Mouse (Mus musculus) left cerebral cortex, postnatal 25 days (tissue): ENCODE measurements around the gene Zbtb20. TPM values are rescaled to one million over a fixed set of nuclear protein-coding genes. Genes with fewer than 3 reads are reported as not detected.

Experiments
- DNase-seq, 2 experiments: peaks; one replicate each; pipeline ENCODE4 v3.0.0; 2022; ENCODE audit warnings: low spot score in 2 of 2, mixed read lengths in 1 of 2
- intact Hi-C: fragments of 180-260 bp; cut with DNase I; formaldehyde crosslinking; loops from one replicate; pipeline ENCODE4 v1.15.1; 2025
- total RNA-seq, 2 experiments: library from RNA; stranded (reverse); gene quantifications; 2 replicates each; pipeline ENCODE4 v1.2.3; 2021

Zbtb20 gene
- total RNA-seq, 2 experiments from 2014 or later: 43.0 to 58.8 TPM

GRCm38 (mm10) chr16:43407594-43408142, 532.0 kb downstream of the Zbtb20 start:
- DNase-seq: no peak
- intact Hi-C loops: no loop called here

- intact Hi-C loops: no loop called here
- DNase-seq: no peak
Observed at GRCm38 (mm10) chr16:43408622-43409021, 532.9 kb downstream of the Zbtb20 start.

- intact Hi-C loops: no loop called here
- DNase-seq: no peak
Observed at GRCm38 (mm10) chr16:43409108-43409909, 533.6 kb downstream of the Zbtb20 start.

GRCm38 (mm10) chr16:43409910-43410612, 534.4 kb downstream of the Zbtb20 start:
- peak; percentile 18 for DNase-seq
- intact Hi-C loops: no loop called here

GRCm38 (mm10) chr16:43410613-43410974, 534.9 kb downstream of the Zbtb20 start:
- intact Hi-C loops: no loop called here
- no peak for DNase-seq

- intact Hi-C loops: no loop called here
- DNase-seq: no peak
Observed at GRCm38 (mm10) chr16:43415864-43416263, 540.2 kb downstream of the Zbtb20 start.

GRCm38 (mm10) chr16:43419923-43420322, 544.2 kb downstream of the Zbtb20 start:
- intact Hi-C loops: no loop called here
- no peak for DNase-seq

GRCm38 (mm10) chr16:43428955-43429354, 553.3 kb downstream of the Zbtb20 start:
- no peak for DNase-seq
- intact Hi-C loops: no loop called here

GRCm38 (mm10) chr16:43430030-43430429, 554.3 kb downstream of the Zbtb20 start:
- intact Hi-C loops: no loop called here
- no peak for DNase-seq

- intact Hi-C loops: no loop called here
- no peak for DNase-seq
Observed at GRCm38 (mm10) chr16:43431514-43432371, 556.1 kb downstream of the Zbtb20 start.

GRCm38 (mm10) chr16:43434941-43435340, 559.3 kb downstream of the Zbtb20 start:
- DNase-seq: peak; percentile 21 to 33
- intact Hi-C loops: no loop called here

- DNase-seq: no peak
- intact Hi-C loops: no loop called here
Observed at GRCm38 (mm10) chr16:43438878-43439371, 563.2 kb downstream of the Zbtb20 start.

- intact Hi-C loops: no loop called here
- no peak for DNase-seq
Observed at GRCm38 (mm10) chr16:43441392-43441791, 565.7 kb downstream of the Zbtb20 start.

- intact Hi-C loops: no loop called here
- DNase-seq: no peak
Observed at GRCm38 (mm10) chr16:43443034-43443433, 567.4 kb downstream of the Zbtb20 start.

GRCm38 (mm10) chr16:43448141-43448981, 572.7 kb downstream of the Zbtb20 start:
- intact Hi-C loops: no loop called here
- no peak for DNase-seq

- DNase-seq: no peak
- intact Hi-C loops: no loop called here
Observed at GRCm38 (mm10) chr16:43454370-43454934, 578.8 kb downstream of the Zbtb20 start.

GRCm38 (mm10) chr16:43456446-43457172, 580.9 kb downstream of the Zbtb20 start:
- no peak for DNase-seq
- intact Hi-C loops: no loop called here

GRCm38 (mm10) chr16:43457814-43458213, 582.1 kb downstream of the Zbtb20 start:
- DNase-seq: no peak
- intact Hi-C loops: no loop called here
